Mouse (Mus musculus) CH12F3 (cell line): Measurements from ENCODE around the gene Zfp980.
"Not testable (repeated sequence)": the region's sequence is repeated elsewhere in the genome, so short reads cannot be mapped to it uniquely, and the experiment has no call there.

Source experiments
- in situ Hi-C: fragments of 300-500 bp; cut with MboI; formaldehyde crosslinking; loops from 2 replicates; pipeline ENCODE4 v1.14.3; 2020; ENCODE audit warnings: low sequenced_read_pairs

The Zfp980 gene

DNA sequence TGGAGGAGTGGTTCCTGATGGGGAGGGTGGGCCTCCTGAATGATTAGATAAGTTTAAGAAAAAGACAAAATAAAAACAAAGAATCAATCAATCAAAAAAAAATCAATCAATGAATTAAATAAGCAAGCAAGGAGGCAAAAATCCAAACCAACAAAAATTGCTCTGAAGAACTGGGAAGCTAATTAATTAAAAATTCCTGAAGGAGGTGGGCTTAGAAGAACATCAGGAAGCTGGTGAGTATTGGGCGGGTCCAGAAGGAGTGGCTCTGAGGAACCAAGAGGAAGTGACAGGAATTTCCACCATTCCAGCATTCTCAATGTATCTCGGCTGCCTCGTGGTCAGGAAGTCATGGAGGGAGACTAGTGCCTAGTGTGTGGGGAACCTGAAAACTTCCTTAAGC, at the start of gene Zfp980:
Zfp980 (plus strand) TSS at position 301 of the 400 bp plus-strand sequence.
- in situ Hi-C loops, result not testable (repeated sequence)

DNA sequence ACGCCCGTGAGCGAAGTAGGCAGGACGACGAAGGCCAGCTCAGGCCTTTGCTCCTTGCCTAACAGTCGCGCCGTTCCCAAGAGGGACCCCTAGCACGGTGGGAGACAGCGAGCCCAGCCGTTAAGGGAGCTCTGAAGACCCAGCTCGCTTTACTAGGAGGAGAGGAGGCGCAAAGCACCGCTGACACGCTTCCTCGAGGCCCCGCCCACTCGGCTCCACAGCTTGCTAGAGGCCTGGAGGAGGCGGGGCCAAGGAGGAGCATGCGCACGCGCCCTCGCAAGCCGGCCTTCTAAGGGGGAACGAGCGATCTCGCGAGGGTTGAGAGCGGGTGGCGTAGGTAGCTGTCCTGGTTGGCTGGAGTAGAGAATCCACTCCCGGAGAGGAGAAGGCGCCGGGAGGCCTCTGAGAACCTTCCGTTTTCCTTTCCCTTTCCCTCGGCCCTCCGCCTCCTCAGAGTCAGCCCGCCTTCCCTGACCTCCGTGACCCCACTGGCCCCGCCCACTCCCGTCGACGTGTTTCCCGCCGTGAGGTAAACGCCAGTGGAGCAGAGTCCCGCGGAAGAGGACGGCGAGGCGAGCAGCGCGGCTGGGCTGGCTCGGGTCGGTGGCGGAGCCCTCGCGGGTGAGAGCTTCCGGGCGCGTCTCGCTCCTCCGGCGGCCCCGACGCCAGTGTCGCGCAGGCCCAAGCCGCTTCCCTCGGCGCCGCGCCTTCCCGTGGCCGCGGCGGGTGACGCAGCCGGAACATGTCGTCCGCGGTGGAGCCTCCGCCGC, 29.9 kb upstream of the Zfp980 start:
- in situ Hi-C loops, result not testable (repeated sequence)

DNA sequence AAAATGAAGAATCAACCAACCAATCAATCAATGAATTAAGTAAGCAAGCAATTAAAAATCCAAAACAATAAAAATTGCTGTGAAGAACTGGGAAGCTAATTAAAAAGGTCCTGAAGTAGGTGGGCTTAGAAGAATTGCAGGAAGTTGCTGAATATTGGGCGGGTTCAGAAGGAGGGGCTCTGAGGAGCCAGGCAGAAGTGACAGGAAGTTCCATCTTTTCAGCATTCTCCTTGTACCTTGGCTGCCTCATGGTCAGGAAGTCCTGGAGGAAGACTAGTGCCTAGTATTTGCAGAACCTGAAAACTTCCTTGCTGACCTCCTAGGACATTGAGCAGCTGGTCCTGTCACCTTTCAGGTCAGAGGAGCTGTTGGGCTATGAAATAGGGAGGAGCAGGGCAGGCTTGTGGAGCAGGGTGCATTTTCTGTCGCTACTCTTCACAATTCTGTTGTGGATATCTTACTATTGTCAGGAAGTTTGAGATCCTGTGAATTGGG, 3.8 kb downstream of the Zfp980 start:
- in situ Hi-C loops, result not testable (repeated sequence)

DNA sequence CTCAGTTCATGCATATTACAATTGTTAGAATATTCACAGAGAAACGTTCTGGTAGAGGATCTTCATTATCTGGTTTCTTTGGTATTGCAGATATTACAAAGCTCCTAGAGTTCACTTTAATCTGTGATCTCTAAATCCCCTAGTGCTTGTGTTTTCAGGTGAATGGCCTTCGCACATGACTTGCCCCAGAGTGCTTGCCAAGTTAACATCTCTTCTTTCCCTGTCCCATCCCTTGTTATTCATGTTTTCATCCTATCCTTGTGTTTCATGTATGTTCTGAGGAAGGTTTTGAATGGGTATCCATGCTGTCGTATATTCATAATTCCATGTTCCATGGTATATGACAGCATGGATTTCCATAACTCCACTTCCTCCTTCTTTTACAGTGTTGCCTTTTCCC, 9.7 kb downstream of the Zfp980 start:
- in situ Hi-C loops, result not testable (repeated sequence)

DNA sequence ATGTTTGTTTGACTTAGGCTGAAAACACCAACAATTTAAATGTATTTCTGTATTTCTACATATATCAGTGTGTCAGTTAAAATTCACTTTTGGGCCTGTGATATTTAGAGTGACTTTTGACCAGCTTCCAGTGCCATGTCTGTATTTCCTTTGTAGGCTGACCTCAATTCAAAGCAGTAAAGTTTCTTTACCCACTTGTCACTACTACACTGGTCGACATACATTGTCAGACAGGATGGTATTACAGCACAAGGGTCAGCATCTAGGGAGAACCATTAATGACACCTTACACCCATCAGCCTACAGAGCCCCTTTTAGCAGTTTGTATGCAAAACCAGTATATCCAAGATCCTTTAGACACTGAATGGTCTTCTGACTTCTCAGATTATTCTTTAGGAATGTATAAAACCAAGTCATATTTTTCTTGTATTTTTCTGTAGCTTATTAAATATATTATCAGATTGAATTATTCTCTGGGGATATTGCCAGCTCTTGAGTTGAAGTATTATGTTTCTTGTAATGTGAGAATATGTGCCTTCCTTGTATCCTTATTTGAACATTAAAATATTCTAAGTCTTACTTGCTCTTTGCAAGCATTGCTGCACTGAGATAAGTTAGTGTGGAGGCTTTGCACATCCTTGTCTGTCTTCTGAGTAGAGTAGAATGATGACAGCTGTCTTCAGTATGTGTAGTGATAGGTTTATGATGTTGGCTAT, 10.3 kb downstream of the Zfp980 start:
- in situ Hi-C loops, result not testable (repeated sequence)

DNA sequence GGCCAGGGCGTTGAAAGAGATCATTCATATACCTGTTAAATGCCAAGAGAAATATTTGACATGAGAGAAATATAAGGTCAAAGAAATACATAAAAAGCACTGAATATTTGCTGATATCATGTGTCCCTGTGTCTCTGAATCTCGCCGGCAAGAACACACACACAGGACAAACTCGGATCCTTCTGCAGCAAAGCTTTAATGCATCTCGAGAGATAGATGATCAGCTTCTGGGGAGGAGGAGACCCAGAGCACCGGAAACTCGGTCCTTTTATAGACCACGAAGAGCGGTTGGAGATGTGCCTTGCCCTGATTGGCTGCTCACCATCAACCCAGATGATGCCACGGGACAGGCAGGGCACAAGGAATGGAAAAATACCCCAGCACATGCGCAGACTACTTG, 11.5 kb downstream of the Zfp980 start:
- in situ Hi-C loops, result not testable (repeated sequence)

DNA sequence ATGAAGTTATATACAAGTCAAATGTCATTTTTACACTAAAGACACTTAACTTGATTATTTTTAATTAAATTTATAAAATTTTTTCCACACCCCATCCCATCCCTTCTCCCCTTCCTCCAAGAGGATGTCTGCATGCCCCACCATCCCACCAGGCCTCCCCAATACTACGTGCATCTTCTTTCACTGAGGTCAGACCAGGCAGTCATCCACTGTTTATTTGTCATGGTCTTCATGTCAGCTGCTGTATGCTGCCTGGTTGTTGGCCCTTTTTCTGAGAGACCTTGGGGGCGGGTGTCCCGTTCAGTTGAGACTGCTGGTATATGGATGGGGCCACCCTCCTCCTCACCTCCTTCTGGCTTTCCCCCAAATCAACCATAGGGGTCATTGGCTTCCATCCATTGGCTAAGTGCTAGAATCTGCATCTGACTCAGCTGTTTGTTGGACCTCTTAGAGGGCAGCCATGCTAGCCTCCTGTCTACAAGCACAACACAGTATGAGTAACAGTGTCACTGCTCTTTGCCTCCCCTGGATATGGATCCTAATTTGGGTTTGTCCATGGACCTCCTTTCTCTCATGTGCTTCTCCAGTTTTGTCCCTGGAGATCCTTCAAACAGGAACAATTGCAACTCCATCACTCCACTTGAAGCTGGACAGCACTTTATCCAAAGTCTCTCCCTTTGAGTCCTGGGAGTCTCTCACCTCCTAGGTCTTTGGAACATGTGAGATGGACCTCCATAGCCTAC, 12.7 kb downstream of the Zfp980 start:
- in situ Hi-C loops, result not testable (repeated sequence)

DNA sequence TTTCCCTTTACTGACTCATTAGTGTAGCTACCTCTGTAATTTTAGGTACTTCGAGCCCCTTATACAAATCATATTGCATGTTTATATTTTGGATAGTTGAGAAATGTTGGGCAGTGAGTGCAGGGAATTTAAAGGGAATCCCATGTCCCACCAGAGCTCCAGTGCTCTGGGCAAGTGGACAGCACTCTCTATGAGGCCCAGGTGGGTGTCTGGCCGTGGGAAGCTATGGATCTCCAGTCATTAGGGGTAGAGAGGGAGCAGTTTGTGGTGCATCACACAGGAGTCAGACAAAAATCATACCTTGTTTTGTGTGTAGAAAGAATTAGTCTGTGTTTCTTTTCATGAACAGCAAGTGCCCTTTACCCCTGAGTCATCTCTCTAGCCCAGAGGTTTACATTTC, 15.6 kb downstream of the Zfp980 start:
- in situ Hi-C loops, result not testable (repeated sequence)

DNA sequence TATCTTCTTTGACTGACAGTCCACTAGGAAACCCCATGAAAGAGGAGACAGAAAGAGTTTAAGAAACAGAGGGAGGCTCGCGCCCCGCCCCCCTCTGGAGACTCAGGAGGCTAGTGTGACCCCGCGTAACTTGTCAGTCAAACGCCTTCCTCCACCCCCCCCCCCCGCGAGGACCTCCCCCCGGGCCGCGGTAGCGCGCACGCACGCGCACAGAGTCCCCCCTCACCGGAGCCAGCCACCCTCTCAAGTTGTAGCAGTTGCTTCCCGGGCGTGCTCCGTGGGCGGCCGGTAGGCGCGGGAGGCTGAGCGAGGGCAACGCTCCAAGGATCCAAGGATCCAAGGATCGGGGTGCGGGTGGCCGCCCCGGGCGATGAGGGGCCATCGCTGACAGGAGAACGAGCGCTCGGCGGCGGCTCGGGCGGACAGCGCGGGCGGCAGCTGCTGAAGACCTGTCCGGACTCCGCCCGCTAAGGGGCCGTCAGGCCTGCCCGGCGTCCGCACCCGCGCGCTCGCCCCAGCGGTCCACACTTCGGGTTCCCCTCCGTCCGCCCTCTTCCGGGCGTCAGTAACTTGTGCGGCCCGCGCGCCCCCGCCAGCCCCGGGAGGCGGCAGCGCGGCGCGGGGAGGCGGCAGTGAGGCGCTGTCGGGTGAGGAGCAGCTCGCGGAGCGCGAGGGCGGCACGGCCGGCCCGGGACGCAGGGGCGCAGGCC, 74.6 kb downstream of the Zfp980 start:
- in situ Hi-C loops, result not testable (repeated sequence)

DNA sequence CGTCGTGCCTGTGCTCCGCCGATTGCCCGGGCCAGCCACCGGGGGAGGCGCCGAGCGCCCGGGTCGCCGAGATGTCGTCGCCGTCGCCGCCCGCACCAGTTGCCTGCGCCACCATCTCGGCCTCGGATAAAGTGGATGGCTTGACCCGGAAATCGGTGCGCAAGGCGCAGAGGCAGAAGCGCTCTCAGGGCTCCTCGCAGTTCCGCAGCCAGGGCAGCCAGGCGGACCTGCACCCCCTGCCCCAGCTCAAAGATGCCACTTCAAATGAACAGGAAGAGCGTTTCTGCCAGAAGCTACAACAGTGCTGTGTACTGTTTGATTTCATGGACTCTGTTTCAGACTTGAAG, 75.1 kb downstream of the Zfp980 start:
- in situ Hi-C loops, result not testable (repeated sequence)
